Comparison of ENCODE assay signal across 9 mouse cellular contexts in the genomic region with DNA sequence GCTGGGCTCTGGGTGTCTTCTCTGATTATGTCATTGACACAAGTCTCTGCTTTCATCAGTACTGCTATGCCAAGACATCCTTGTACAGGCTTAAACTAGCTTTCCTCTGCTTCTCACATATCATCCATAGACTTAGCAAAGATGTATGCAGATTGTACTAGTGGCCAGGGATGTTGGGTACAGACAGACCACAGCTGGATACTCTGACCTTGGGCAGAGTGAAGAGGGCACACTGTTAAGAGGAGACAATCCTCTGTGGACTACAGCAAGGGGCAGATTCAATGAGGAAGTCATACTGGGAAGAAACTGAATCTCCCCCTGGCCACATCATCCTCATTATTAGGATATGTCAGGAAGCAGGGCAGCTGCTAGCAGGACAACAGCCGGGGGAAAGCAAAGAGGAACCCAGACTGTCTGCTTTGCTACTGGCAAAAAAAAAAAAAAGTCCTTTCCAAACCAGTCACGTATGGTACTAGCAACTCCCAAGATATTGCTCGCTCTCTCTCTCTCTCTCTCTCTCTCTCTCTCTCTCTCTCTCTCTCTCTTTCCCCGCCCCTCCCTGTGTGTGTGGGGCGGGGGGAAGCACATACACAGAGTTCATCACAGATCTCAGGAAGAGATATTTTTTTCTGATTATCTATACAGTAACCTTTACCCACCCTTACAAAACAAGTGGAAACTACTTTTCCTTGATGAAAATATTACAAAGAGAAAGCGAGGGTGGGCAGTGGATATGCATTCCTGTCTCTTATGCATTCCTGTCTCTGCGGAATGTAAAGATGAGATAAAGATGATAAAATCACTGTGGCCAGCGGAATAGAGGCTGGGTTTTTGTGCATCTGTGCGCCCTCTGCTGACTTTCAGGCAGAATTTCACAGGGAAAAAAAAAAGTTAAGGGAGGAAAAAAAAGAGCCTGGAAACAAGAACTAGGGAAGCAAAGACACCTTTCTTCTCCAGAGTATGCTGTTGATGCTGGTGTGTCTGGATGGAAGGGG. TPM values are rescaled to one million over a fixed set of nuclear protein-coding genes. Genes with fewer than 3 reads are reported as not detected.
DNase-seq lines count a peak whose midpoint lies in the region; ATAC-seq and TF ChIP-seq lines count a peak whose summit lies in the region.
"Had no signal": no experiment of that assay in that cellular context is flagged by ENCODE, and none has a peak within 500 bp of the region (broad histone marks: within the 10 kb centered on the region; RNA-seq: fewer than 3 reads in every experiment).

No protein-coding gene starts in this region.

- no peak for TF ChIP-seq CTCF in thymus, adult 2 months (IDR thresholded peaks at IDR 0.05; ENCODE audit: borderline replicate concordance, control insufficient read depth, extremely low read depth, insufficient read depth, low read length, poor library complexity)

- intact Hi-C loops in heart, postnatal 36 days (cut with DNase I): no loop called here

- DNase-seq in heart, postnatal 36 days: no peak
- DNase-seq in right cerebral cortex, postnatal 10 days (ENCODE audit: low spot score in 2 of 2): peak; percentile 26 to 38
- DNase-seq in right cerebral cortex, postnatal 14 days: no peak
- no peak for DNase-seq in thymus, adult 2 months
- DNase-seq in adrenal gland, postnatal 14 days: no peak
- DNase-seq in yolk sac, embryonic 10.5 days (ENCODE audit: low spot score): no peak
- DNase-seq: liver, embryonic 13.5 days had no signal

- 12% methylated on average over 8 of the region's 9 CpGs for WGBS in heart, embryonic 13.5 days
- WGBS in intestine, embryonic 16.5 days: 18% methylated on average over 9 of the region's 9 CpGs
- 23% methylated on average over 9 of the region's 9 CpGs for WGBS in thymus, adult 2 months

- H3K9ac ChIP-seq in heart, embryonic 13.5 days: no peak overlapping the region
- no peak overlapping the region for H3K9ac ChIP-seq in intestine, embryonic 16.5 days (ENCODE audit: low read depth, low read length)
- H3K9ac ChIP-seq: liver, embryonic 13.5 days had no signal

- TF ChIP-seq POLR2A in thymus, adult 2 months (IDR thresholded peaks at IDR 0.05; ENCODE audit: control insufficient read depth, extremely low read depth, insufficient read depth, low read length, poor library complexity): no peak

- no peaks in the 10 kb centered on the region for H3K4me1 ChIP-seq in heart, embryonic 13.5 days
- H3K4me1 ChIP-seq in intestine, embryonic 16.5 days (ENCODE audit: control insufficient read depth, insufficient read depth, low read length): no peaks in the 10 kb centered on the region
- H3K4me1 ChIP-seq in thymus, adult 2 months (replicated peaks; ENCODE audit: control insufficient read depth, insufficient read depth, low read length): no peaks in the 10 kb centered on the region
- H3K4me1 ChIP-seq: liver, embryonic 13.5 days had no signal

- peak overlapping the region; percentile 56 for H3K4me2 ChIP-seq in heart, embryonic 13.5 days
- peak overlapping the region; percentile 34 for H3K4me2 ChIP-seq in intestine, embryonic 16.5 days (ENCODE audit: low read depth, low read length)
- H3K4me2 ChIP-seq: liver, embryonic 13.5 days had no signal

- peak overlapping the region; percentile 6; the same call in 1 of the 2 replicates for H3K4me3 ChIP-seq in heart, embryonic 13.5 days
- H3K4me3 ChIP-seq in intestine, embryonic 16.5 days (ENCODE audit: low read length): no peak overlapping the region
- H3K4me3 ChIP-seq in thymus, adult 2 months (ENCODE audit: control insufficient read depth, insufficient read depth, low read length): no peak overlapping the region
- H3K4me3 ChIP-seq: liver, embryonic 13.5 days had no signal

- no peaks in the 10 kb centered on the region for H3K27me3 ChIP-seq in heart, embryonic 13.5 days (replicated peaks)
- H3K27me3 ChIP-seq in intestine, embryonic 16.5 days (replicated peaks; ENCODE audit: control insufficient read depth, insufficient read depth, low read length): no peaks in the 10 kb centered on the region
- no peaks in the 10 kb centered on the region for H3K27me3 ChIP-seq in thymus, adult 2 months (ENCODE audit: control insufficient read depth, insufficient read depth, low read length)
- H3K27me3 ChIP-seq: liver, embryonic 13.5 days had no signal

- no peaks in the 10 kb centered on the region for H3K36me3 ChIP-seq in heart, embryonic 13.5 days
- no peaks in the 10 kb centered on the region for H3K36me3 ChIP-seq in intestine, embryonic 16.5 days (ENCODE audit: control insufficient read depth, insufficient read depth, low read length)
- H3K36me3 ChIP-seq in thymus, adult 2 months (ENCODE audit: control insufficient read depth, insufficient read depth, low read length): no peaks in the 10 kb centered on the region
- H3K36me3 ChIP-seq: liver, embryonic 13.5 days had no signal

- H3K9me3 ChIP-seq in heart, embryonic 13.5 days: no peaks in the 10 kb centered on the region
- no peaks in the 10 kb centered on the region for H3K9me3 ChIP-seq in intestine, embryonic 16.5 days (ENCODE audit: control insufficient read depth, low read length)
- H3K9me3 ChIP-seq: liver, embryonic 13.5 days had no signal

- H3K27ac ChIP-seq in heart, embryonic 13.5 days (replicated peaks): no peak overlapping the region
- H3K27ac ChIP-seq in intestine, embryonic 16.5 days (ENCODE audit: low read length): no peak overlapping the region
- no peak overlapping the region for H3K27ac ChIP-seq in thymus, adult 2 months (ENCODE audit: control insufficient read depth, insufficient read depth, low read length)
- H3K27ac ChIP-seq: liver, embryonic 13.5 days had no signal

- ATAC-seq in heart, embryonic 13.5 days (ENCODE audit: extremely low read depth, insufficient number of reproducible peaks, low FRiP score, low TSS enrichment): no peak
- peak; percentile 46; the same call in 1 of the 2 replicates for ATAC-seq in intestine, embryonic 16.5 days

RNA-seq across cellular contexts. Expression of gene Pcdh19, which starts 31.2 kb away (rescaled TPM):
- polyA plus RNA-seq in heart, embryonic 13.5 days (2015; fragmentation: Nextera tagmentation; extraction: Ambion mirVana): 0.31 and 0.48 TPM in 2 replicates
- total RNA-seq in heart, postnatal 36 days (2021): 10 to 100 TPM in 1 of 2 experiments, 1 to 10 TPM in 1; 9.9 to 11.9 TPM
- 0.98 and 1.6 TPM in 2 replicates for polyA plus RNA-seq in intestine, embryonic 16.5 days (2015; fragmentation: Nextera tagmentation; extraction: Ambion mirVana)
- 0.46 TPM in 2 replicates for polyA plus RNA-seq in thymus, adult 2 months (2012; rRNA removed)
- total RNA-seq in adrenal gland, postnatal 14 days (2021): 8.1 and 8.6 TPM in 2 replicates

Comparison
In these comparisons a context has a peak if more than half of its experiments do, and no peak if none do; other contexts are left out.
1. DNase-seq: peak in right cerebral cortex, postnatal 10 days (2 of 2); none in heart, postnatal 36 days (0 of 2), right cerebral cortex, postnatal 14 days (single experiment), thymus, adult 2 months (single experiment), adrenal gland, postnatal 14 days (single experiment) and yolk sac, embryonic 10.5 days (single experiment).